Mouse (Mus musculus) MEL (cell line): Measurements from ENCODE around the gene Adgrg6.

Experiments
- CTCF ChIP-seq, 3 experiments: IDR thresholded peaks in 2 of 3; conservative IDR thresholded peaks in 1 of 3; 2 replicates each; pipeline ENCODE4 v1.5.1; 2011 to 2012; ENCODE audit warnings: low read length in 3 of 3, low read depth in 2 of 3, mild to moderate bottlenecking in 2 of 3, improper control_type of control experiment in 1 of 3, inconsistent platforms in 1 of 3, mixed read lengths in 1 of 3, moderate library complexity in 1 of 3; ENCODE audit not compliant: control insufficient read depth in 1 of 3, insufficient read depth in 1 of 3, poor library complexity in 1 of 3, severe bottlenecking in 1 of 3
- EP300 ChIP-seq, 2 experiments: IDR thresholded peaks; 2 replicates each; pipeline ENCODE4 v1.6.1; 2011; ENCODE audit warnings: improper control_type of control experiment in 2 of 2, low read length in 2 of 2, low read depth in 1 of 2, mild to moderate bottlenecking in 1 of 2
- HCFC1 ChIP-seq: IDR thresholded peaks from 2 replicates; pipeline ENCODE4 v1.6.1; 2012; ENCODE audit warnings: low read depth, mild to moderate bottlenecking, inconsistent platforms, low read length, improper control_type of control experiment, moderate library complexity
- MAFK ChIP-seq: IDR thresholded peaks from 2 replicates; pipeline ENCODE4 v1.6.1; 2011; ENCODE audit warnings: low read depth, mild to moderate bottlenecking, low read length, improper control_type of control experiment, borderline replicate concordance
- MAX ChIP-seq: IDR thresholded peaks from 2 replicates; pipeline ENCODE4 v1.6.1; 2011; ENCODE audit warnings: low read length, improper control_type of control experiment
- RCOR1 ChIP-seq: IDR thresholded peaks from 2 replicates; pipeline ENCODE4 v1.6.1; 2012; ENCODE audit warnings: low read depth, mild to moderate bottlenecking, inconsistent platforms, low read length, improper control_type of control experiment
- SIN3A ChIP-seq: IDR thresholded peaks from 2 replicates; pipeline ENCODE4 v1.6.1; 2012; ENCODE audit warnings: low read length, improper control_type of control experiment, inconsistent platforms
- SMC3 ChIP-seq: IDR thresholded peaks from 2 replicates; pipeline ENCODE4 v1.6.1; 2011; ENCODE audit warnings: low read depth, low read length, improper control_type of control experiment
- TCF12 ChIP-seq: IDR thresholded peaks from 2 replicates; pipeline ENCODE4 v1.6.1; 2014; ENCODE audit warnings: low read depth, mild to moderate bottlenecking, inconsistent platforms, low read length, improper control_type of control experiment, moderate library complexity
- ZKSCAN1 ChIP-seq: IDR thresholded peaks from 2 replicates; pipeline ENCODE4 v1.6.1; 2012; ENCODE audit warnings: low read depth, mild to moderate bottlenecking, inconsistent platforms, low read length, improper control_type of control experiment, moderate library complexity

- TF ChIP-seq MAFK (no peak), TCF12 (no peak), ZKSCAN1 (no peak), MAX (no peak), RCOR1 (no peak), CTCF (IDR thresholded peaks at IDR 0.05 in 2 of 3, conservative IDR thresholded peaks at IDR 0.05 in 1 of 3; ENCODE audit: control insufficient read depth in 1 of 3, insufficient read depth in 1 of 3, low read depth in 2 of 3, low read length in 3 of 3, poor library complexity in 1 of 3, severe bottlenecking in 1 of 3) (no peak), SIN3A (no peak), HCFC1 (no peak), EP300 (IDR thresholded peaks at IDR 0.05; ENCODE audit: low read depth in 1 of 2, low read length in 2 of 2) (no peak), SMC3 (no peak)
Measured at GRCm38 (mm10) chr10:14463796-14464511, 81.5 kb downstream of the Adgrg6 start.
